Mouse (Mus musculus) subcutaneous adipose tissue, adult 2 months (tissue): Measurements from ENCODE around the gene Socs7. TPM values are rescaled to one million over a fixed set of nuclear protein-coding genes. Genes with fewer than 3 reads are reported as not detected.

Source experiments
- polyA plus RNA-seq: library from polyadenylated mRNA; depleted of rRNA; stranded (reverse); fragments of >200 nt; gene quantifications from 2 replicates; pipeline ENCODE4 v1.2.3, GENCODE M21; 2012; ENCODE audit warnings: low replicate concordance; rRNA removed

Gene Socs7
- polyA plus RNA-seq: 7.7 and 11.8 TPM in 2 replicates

DNA sequence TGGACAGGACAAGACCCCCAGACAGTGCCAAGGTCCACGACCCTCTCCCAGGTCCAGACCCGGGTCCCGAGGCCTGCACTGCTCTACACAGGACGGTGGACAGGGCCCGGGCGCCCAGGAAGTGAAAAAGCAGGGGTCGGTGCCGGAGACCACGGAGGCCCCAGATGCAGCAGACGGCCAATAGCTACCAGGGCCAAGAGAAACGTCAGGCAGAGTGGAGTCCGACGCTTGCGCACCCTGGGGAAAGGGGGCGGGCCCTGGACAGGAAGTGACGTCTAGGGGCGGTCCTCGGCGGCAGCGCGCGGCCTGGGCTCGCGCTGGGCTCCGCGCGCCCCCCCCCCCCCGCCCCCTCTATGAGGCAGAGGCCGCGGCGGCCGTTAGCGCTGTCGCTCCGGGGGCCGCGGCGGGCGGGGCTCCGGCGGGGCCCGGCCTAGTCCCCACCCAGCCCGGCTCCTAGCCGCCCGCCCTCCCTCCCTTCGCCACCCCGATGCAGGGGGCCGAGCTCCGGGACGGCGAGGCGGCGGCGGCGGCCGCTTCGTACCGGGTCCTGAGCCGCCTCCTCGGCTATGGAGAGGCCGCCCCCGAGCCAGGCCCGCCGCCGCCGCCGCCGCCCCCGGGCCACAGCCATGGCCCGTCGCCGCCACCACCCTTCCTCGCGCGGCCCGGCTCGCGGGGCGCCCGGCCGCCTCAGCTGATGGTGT, at the start of gene Socs7:
Socs7 (plus strand) TSS at position 604 of the 701 bp plus-strand sequence.

DNA sequence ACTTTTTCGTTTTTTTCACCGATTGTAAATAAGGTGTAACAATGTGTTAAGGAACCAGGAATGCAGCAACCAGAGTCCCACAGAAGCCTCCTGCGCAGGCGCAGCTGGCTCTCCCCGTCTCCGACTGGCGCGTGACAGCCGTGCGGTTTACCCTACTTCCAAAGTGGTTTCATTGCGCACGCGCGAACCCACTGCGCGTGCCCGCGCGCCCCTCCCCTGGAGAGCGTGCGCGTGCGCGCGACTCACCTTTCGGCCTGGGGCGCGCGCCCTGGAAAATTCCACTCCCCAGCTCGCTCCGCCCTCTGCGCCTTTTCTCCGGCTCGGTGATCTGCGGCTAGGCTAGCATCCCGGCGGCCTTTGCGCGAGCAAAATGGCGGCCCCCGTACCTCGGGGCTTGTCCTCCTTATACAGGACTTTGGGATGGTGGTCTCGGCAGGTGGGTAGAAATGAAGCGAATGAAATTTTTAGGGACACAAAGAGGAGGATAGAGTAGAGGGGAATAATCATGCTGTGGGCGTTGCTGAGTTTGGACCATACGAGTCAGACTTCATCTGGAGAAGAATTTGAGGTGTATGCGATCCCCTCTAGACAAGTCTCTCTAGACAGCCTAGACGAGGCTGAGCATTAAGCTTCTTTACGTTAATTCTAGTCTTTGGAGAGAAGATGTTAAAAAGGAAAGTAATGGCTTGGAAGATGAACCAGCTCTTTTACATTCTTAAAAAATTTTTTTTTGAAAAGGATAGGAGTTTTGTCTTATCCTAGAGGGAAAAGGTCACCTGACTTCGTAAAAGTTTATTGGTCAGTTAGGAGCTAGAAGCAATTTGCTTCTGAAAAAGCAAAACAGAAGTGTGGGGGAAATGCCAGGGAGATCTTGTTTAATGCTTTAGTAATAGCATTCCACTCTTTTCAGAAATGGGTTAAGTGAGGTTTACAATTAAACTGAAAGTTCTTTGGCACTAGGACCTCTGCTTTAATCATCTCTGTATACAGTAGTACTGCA, 46.5 kb upstream of the Socs7 start, which contains the start of gene Mrpl45:
Mrpl45 (plus strand) TSS at position 213 of the 1,000 bp plus-strand sequence.

DNA sequence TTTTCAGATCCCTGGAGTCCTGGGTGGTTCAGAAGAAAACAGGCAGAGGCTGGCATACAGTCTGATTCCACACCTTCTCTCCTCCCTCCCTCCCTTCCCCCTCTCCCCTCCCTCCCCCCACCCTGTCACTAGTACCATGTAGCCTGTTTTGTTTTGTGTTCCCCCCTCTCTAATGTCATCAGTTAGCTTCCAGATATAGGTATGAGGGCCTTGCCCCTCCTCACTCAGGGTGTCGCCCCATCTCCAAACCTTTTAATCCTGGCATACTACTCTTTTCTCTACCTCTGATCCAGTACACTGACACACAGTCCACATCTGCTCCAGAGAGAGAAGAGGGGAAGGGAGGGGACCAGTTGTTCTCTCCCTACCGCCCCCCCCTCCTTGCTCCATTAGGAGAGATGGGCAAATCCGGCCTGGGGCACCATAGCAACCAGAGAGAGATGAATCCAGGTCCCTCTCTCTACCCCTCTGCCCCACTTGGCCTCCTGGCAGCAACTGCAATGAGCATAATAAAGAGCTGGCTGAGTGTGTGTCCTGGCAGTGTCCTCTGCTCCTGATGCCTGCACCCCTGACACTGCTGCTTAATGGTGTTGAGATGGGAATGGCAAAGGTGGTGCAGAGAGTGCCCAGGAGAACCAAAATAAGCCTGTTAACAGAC, 10.2 kb upstream of the Socs7 start, which contains the start of gene Gpr179:
Gpr179 (minus strand) TSS at position 51 of the 658 bp plus-strand sequence.

DNA sequence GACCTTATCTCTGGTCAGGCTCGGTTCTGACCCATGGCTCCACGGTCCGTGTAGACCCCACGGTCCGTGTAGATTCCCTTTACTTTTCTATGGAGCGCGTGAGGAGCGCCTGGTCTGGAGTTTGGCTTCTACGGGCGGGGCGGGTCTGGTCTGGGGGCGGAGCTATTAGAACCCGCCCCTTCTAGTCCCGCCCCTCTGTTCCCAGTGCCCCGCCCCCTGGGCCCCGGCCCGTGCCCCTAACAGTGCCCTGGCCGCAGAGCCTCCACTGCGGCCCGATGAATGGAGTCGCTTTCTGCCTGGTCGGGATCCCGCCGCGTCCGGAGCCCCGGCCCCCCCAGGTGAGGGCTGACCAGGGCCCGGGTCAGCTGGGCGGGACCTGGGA, 53.0 kb downstream of the Socs7 start, which contains the start of gene Arhgap23:
Arhgap23 (plus strand) TSS at position 204 of the 382 bp plus-strand sequence.

Other genes starting within 250 kb of the Socs7 start
- gene Tbx21, start 247.2 kb upstream of the Socs7 start, polyA plus RNA-seq: 0.62 and 0.93 TPM in 2 replicates
- 28.1 and 29.7 TPM in 2 replicates for gene Tbkbp1, start 211.1 kb upstream of the Socs7 start, polyA plus RNA-seq
- gene Kpnb1, start 174.7 kb upstream of the Socs7 start, polyA plus RNA-seq: 44.2 and 69.4 TPM in 2 replicates
- 25.9 and 28.6 TPM in 2 replicates for gene Npepps, start 81.9 kb upstream of the Socs7 start, polyA plus RNA-seq
- 16.2 and 17.0 TPM in 2 replicates for gene Mrpl45, start 46.8 kb upstream of the Socs7 start, polyA plus RNA-seq
- 0.01 and 0.09 TPM in 2 replicates for gene Gpr179, start 10.5 kb upstream of the Socs7 start, polyA plus RNA-seq
- gene Arhgap23, start 53.0 kb downstream of the Socs7 start, polyA plus RNA-seq: 40.7 and 53.5 TPM in 2 replicates
- gene 4933428G20Rik, start 137.8 kb downstream of the Socs7 start, polyA plus RNA-seq: not detected in 2 replicates
- gene Srcin1, start 213.6 kb downstream of the Socs7 start, polyA plus RNA-seq: 0.36 and 1.1 TPM in 2 replicates